Mouse (Mus musculus) urinary bladder, postnatal 0 days (tissue): Measurements from ENCODE around the gene Lce1f. TPM values are rescaled to one million over a fixed set of nuclear protein-coding genes. Genes with fewer than 3 reads are reported as not detected.

Experiments used
- polyA plus RNA-seq: library from polyadenylated mRNA; unstranded; fragments of >200 nt; fragmentation: Nextera tagmentation; extraction: Ambion mirVana; gene quantifications from 2 replicates; pipeline ENCODE4 v1.2.1, GENCODE M21; 2015

Lce1f gene
- not detected in 2 replicates for polyA plus RNA-seq

DNA sequence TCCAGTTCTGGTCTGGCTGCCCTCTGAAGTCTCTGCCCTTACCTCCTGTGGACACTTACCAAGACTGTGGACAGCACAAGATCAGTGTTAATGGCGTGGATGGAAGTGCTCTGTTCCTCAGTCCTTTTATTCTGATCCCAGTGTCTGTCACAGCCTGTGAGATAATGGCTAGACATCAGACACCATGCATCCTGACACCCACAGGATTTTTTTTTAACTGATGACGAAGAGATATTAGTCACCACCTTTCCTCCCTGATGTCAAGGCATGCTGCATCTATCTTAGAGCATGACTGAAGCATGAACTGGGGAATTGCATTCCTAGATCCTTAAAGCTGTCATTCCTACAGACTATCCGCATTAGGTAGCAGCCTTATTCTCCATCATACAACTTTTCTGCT lies at the start of gene Lce1f:
TSS of gene Lce1f (minus strand) at position 101 of the 400 bp plus-strand sequence.

GRCm38 (mm10) chr3:92764965-92765364 lies 44.8 kb upstream of the Lce1f start, which contains the start of gene Lce1h:
Lce1h (minus strand) TSS chr3:92765065.

GRCm38 (mm10) chr3:92752238-92752637 lies 32.1 kb upstream of the Lce1f start, which contains the start of gene Lce1g:
Lce1g (minus strand) TSS chr3:92752338.

GRCm38 (mm10) chr3:92738996-92739395 lies 18.8 kb upstream of the Lce1f start, which contains the start of gene Gm38119:
Gm38119 (minus strand) TSS chr3:92739096.

DNA sequence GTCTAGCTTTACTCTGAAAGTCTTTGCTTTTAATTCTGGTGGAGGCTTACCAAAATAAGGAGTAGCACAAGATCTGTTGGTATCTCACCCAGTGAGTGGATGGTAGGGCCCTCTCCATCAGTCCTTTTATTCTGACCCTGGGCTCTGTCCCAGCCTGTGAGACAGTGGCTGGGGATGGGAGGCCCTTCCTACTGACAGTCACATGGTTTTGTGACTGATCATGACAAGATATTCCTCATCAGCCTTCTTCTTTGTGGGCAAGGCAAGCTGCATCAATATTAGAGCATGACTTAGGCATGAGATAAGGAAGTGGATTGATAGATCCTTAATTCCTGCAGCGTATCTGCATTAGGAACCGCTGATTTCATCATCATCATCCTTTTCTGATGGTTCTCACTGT lies 11.2 kb downstream of the Lce1f start, which contains the start of gene Lce1e:
TSS of gene Lce1e (minus strand) at position 101 of the 400 bp plus-strand sequence.

GRCm38 (mm10) chr3:92687110-92687509 lies 33.0 kb downstream of the Lce1f start, which contains the start of gene Lce1d:
Lce1d (minus strand) TSS chr3:92687210.

GRCm38 (mm10) chr3:92678947-92679346 lies 41.2 kb downstream of the Lce1f start, which contains the start of gene Lce1c:
Lce1c (plus strand) TSS chr3:92679247.

GRCm38 (mm10) chr3:92670215-92670614 lies 49.9 kb downstream of the Lce1f start, which contains the start of gene Lce1a2:
Lce1a2 (minus strand) TSS chr3:92670315.

Other genes starting within 250 kb of the Lce1f start
- 3,851 and 3,973 TPM in 2 replicates for gene Sprr1a, start 234.5 kb downstream of the Lce1f start, polyA plus RNA-seq
- not detected in 2 replicates for gene Sprr4, start 219.9 kb downstream of the Lce1f start, polyA plus RNA-seq
- not detected in 2 replicates for gene 2310046K23Rik, start 185.8 kb downstream of the Lce1f start, polyA plus RNA-seq
- gene Ivl, start 146.6 kb downstream of the Lce1f start, polyA plus RNA-seq = 142 and 152 TPM in 2 replicates
- gene Smcp, start 131.4 kb downstream of the Lce1f start, polyA plus RNA-seq = not detected in 2 replicates
- 0.31 TPM in 1 of 2 replicates, not detected in the other for gene 2210017I01Rik, start 112.9 kb downstream of the Lce1f start, polyA plus RNA-seq
- gene Lce6a, start 98.7 kb downstream of the Lce1f start, polyA plus RNA-seq = 2.0 and 3.0 TPM in 2 replicates
- gene Lce1a1, start 72.0 kb downstream of the Lce1f start, polyA plus RNA-seq = 0.19 TPM in 1 of 2 replicates, not detected in the other
- gene Lce1b, start 63.4 kb downstream of the Lce1f start, polyA plus RNA-seq = not detected in 2 replicates
- not detected in 2 replicates for gene Lce1a2, start 50.0 kb downstream of the Lce1f start, polyA plus RNA-seq
- not detected in 2 replicates for gene Lce1c, start 41.1 kb downstream of the Lce1f start, polyA plus RNA-seq
- not detected in 2 replicates for gene Lce1d, start 33.1 kb downstream of the Lce1f start, polyA plus RNA-seq
- gene Lce1e, start 11.3 kb downstream of the Lce1f start, polyA plus RNA-seq = not detected in 2 replicates
- not detected in 2 replicates for gene Gm38119, start 18.7 kb upstream of the Lce1f start, polyA plus RNA-seq
- not detected in 2 replicates for gene Lce1g, start 32.0 kb upstream of the Lce1f start, polyA plus RNA-seq
- not detected in 2 replicates for gene Lce1h, start 44.7 kb upstream of the Lce1f start, polyA plus RNA-seq
- gene Lce1i, start 58.5 kb upstream of the Lce1f start, polyA plus RNA-seq = not detected in 2 replicates
- gene Lce1j, start 70.2 kb upstream of the Lce1f start, polyA plus RNA-seq = not detected in 2 replicates
- gene Lce1k, start 87.5 kb upstream of the Lce1f start, polyA plus RNA-seq = not detected in 2 replicates
- not detected in 2 replicates for gene Kprp, start 106.9 kb upstream of the Lce1f start, polyA plus RNA-seq
- not detected in 2 replicates for gene Lce1l, start 130.9 kb upstream of the Lce1f start, polyA plus RNA-seq
- not detected in 2 replicates for gene 2310050C09Rik, start 149.9 kb upstream of the Lce1f start, polyA plus RNA-seq
- not detected in 2 replicates for gene Lce3a, start 205.9 kb upstream of the Lce1f start, polyA plus RNA-seq
- gene Lce3b, start 212.6 kb upstream of the Lce1f start, polyA plus RNA-seq = not detected in 2 replicates
- 0.44 TPM in 1 of 2 replicates, not detected in the other for gene Lce3c, start 224.1 kb upstream of the Lce1f start, polyA plus RNA-seq
- gene Lce3d, start 237.0 kb upstream of the Lce1f start, polyA plus RNA-seq = not detected in 2 replicates
- gene Lce3e, start 246.7 kb upstream of the Lce1f start, polyA plus RNA-seq = not detected in 2 replicates